In the genomic region with DNA sequence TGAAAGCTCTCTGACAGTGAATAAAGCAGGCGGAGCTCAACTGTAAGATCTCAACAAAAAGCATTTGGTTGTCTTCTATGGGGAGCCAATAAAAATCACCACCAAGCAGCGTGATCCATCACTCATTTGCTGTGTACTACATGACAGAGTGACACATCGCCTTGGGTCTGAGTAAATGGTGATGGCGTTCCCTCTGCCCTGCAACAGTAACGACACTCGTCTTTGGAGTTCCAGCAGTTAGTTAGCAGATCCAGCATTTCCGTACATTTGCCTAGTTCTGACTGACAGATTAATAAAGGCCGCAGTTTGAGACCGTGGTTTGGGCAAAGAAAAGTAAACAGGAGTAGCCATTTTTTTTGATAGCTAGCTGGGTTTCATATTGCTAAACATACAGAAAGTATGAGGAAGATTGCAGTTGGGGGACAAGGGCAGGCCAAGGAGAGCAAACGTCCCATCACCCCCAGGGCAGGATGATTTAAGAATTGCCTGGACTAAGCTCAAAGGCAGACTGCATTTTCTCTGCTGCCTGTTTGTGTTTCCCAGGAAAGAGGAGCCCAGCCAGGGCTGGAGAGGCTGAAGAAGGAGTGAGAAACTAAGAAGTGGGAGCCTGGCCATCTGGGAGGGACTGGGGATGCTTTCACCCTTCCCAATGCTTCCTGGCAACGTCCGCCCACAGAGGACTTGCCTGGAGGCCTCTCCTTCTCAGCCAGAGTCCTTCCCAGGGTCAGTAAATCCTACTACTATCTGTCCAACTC, we compare ENCODE assay signal across 8 mouse cellular contexts. TPM values are rescaled to one million over a fixed set of nuclear protein-coding genes. Genes with fewer than 3 reads are reported as not detected.
DNase-seq lines count a peak whose midpoint lies in the region; ATAC-seq lines count a peak whose summit lies in the region.

No protein-coding gene starts in this region.

- peaks cover 10% of the 10 kb centered on the region for H3K4me1 ChIP-seq in forebrain, embryonic 13.5 days
- H3K4me1 ChIP-seq in forebrain, embryonic 11.5 days (replicated peaks; ENCODE audit: control insufficient read depth, insufficient read depth, low read length), result no peaks in the 10 kb centered on the region
- no peaks in the 10 kb centered on the region for H3K4me1 ChIP-seq in embryonic facial prominence, embryonic 11.5 days (ENCODE audit: control insufficient read depth, insufficient read depth, low read length)

- H3K36me3 ChIP-seq in forebrain, embryonic 13.5 days (ENCODE audit: poor library complexity, severe bottlenecking), result no peaks in the 10 kb centered on the region
- H3K36me3 ChIP-seq in forebrain, embryonic 11.5 days (ENCODE audit: control insufficient read depth, insufficient read depth, low read length), result no peaks in the 10 kb centered on the region
- no peaks in the 10 kb centered on the region for H3K36me3 ChIP-seq in embryonic facial prominence, embryonic 11.5 days (replicated peaks; ENCODE audit: control insufficient read depth, insufficient read depth, low read depth, low read length)

- no peak for DNase-seq in forebrain, embryonic 11.5 days (ENCODE audit: low spot score)
- peak; percentile 12 for DNase-seq in embryonic facial prominence, embryonic 11.5 days (ENCODE audit: low spot score)
- DNase-seq in heart, postnatal 25 days (ENCODE audit: low spot score), result peak; percentile 33
- peak; percentile 47 to 59 for DNase-seq in left cerebral cortex, postnatal 14 days (ENCODE audit: low spot score in 2 of 2)
- DNase-seq in ovary, postnatal 10 days (ENCODE audit: low spot score), result peak; percentile 7
- DNase-seq in embryo, embryonic 9.5 days (ENCODE audit: extremely low spot score), result no peak
- DNase-seq in embryo, embryonic 11 days, result no peak

- no peak overlapping the region for H3K4me3 ChIP-seq in forebrain, embryonic 13.5 days
- H3K4me3 ChIP-seq in forebrain, embryonic 11.5 days (ENCODE audit: low read depth, low read length), result no peak overlapping the region
- no peak overlapping the region for H3K4me3 ChIP-seq in embryonic facial prominence, embryonic 11.5 days (ENCODE audit: low read depth, low read length)

- no peak overlapping the region for H3K4me2 ChIP-seq in forebrain, embryonic 13.5 days
- no peak overlapping the region for H3K4me2 ChIP-seq in forebrain, embryonic 11.5 days (ENCODE audit: low read depth, low read length, severe bottlenecking)
- H3K4me2 ChIP-seq in embryonic facial prominence, embryonic 11.5 days (ENCODE audit: low read depth, low read length), result no peak overlapping the region

- no peaks in the 10 kb centered on the region for H3K27me3 ChIP-seq in forebrain, embryonic 13.5 days
- no peaks in the 10 kb centered on the region for H3K27me3 ChIP-seq in forebrain, embryonic 11.5 days (ENCODE audit: control insufficient read depth, insufficient read depth, low read length)
- H3K27me3 ChIP-seq in embryonic facial prominence, embryonic 11.5 days (ENCODE audit: control insufficient read depth, insufficient read depth, low read length), result no peaks in the 10 kb centered on the region

- peak; percentile 57; the same call in 1 of the 2 replicates for ATAC-seq in forebrain, embryonic 13.5 days
- no peak for ATAC-seq in forebrain, embryonic 11.5 days (replicated peaks; ENCODE audit: low FRiP score)
- ATAC-seq in embryonic facial prominence, embryonic 11.5 days (replicated peaks; ENCODE audit: insufficient number of reproducible peaks, low FRiP score, low TSS enrichment, low read depth), result no peak

- WGBS in forebrain, embryonic 13.5 days, result 58% methylated on average over 12 of the region's 12 CpGs
- WGBS in forebrain, embryonic 11.5 days, result 78% methylated on average over 12 of the region's 12 CpGs
- WGBS in embryonic facial prominence, embryonic 11.5 days, result 51% methylated on average over 12 of the region's 12 CpGs

- no peaks in the 10 kb centered on the region for H3K9me3 ChIP-seq in forebrain, embryonic 13.5 days (replicated peaks)
- no peaks in the 10 kb centered on the region for H3K9me3 ChIP-seq in forebrain, embryonic 11.5 days (ENCODE audit: control insufficient read depth, low read length)
- H3K9me3 ChIP-seq in embryonic facial prominence, embryonic 11.5 days (replicated peaks; ENCODE audit: control insufficient read depth, low read length), result no peaks in the 10 kb centered on the region

- H3K27ac ChIP-seq in forebrain, embryonic 13.5 days, result peak overlapping the region; percentile 48; the same call in 1 of the 2 replicates
- H3K27ac ChIP-seq in forebrain, embryonic 11.5 days (ENCODE audit: low read depth, low read length), result no peak overlapping the region
- no peak overlapping the region for H3K27ac ChIP-seq in embryonic facial prominence, embryonic 11.5 days (replicated peaks; ENCODE audit: low read depth, low read length)

- H3K9ac ChIP-seq in forebrain, embryonic 13.5 days, result no peak overlapping the region
- H3K9ac ChIP-seq in forebrain, embryonic 11.5 days (ENCODE audit: low read length), result no peak overlapping the region
- H3K9ac ChIP-seq in embryonic facial prominence, embryonic 11.5 days (replicated peaks; ENCODE audit: low read length), result no peak overlapping the region

- intact Hi-C loops in heart, postnatal 25 days (cut with DNase I), result no loop called here
- intact Hi-C loops in left cerebral cortex, postnatal 14 days (cut with DNase I), result no loop called here

RNA-seq across cellular contexts. Expression of a gene that starts 11.5 kb away (rescaled TPM):
- 24.2 and 25.5 TPM in 2 replicates for polyA plus RNA-seq in forebrain, embryonic 13.5 days (2015; fragmentation: Nextera tagmentation; extraction: Ambion mirVana)
- polyA plus RNA-seq in forebrain, embryonic 11.5 days (2014; fragmentation: Nextera tagmentation; extraction: Ambion mirVana), result 30.7 and 33.2 TPM in 2 replicates
- polyA plus RNA-seq in embryonic facial prominence, embryonic 11.5 days (2014; fragmentation: Nextera tagmentation; extraction: Ambion mirVana), result 12.2 and 13.3 TPM in 2 replicates
- under 1 TPM; 0.60 to 0.78 TPM for total RNA-seq in heart, postnatal 25 days (2021)
- total RNA-seq in left cerebral cortex, postnatal 14 days (2021), result 10 to 100 TPM; 85.8 to 97.7 TPM

RNA-seq across cellular contexts. Expression of a gene that starts 56.1 kb away (rescaled TPM):
- polyA plus RNA-seq in forebrain, embryonic 13.5 days (2015; fragmentation: Nextera tagmentation; extraction: Ambion mirVana), result 32.5 and 36.5 TPM in 2 replicates
- polyA plus RNA-seq in forebrain, embryonic 11.5 days (2014; fragmentation: Nextera tagmentation; extraction: Ambion mirVana), result 50.1 and 50.7 TPM in 2 replicates
- polyA plus RNA-seq in embryonic facial prominence, embryonic 11.5 days (2014; fragmentation: Nextera tagmentation; extraction: Ambion mirVana), result 35.5 and 35.7 TPM in 2 replicates
- 10 to 100 TPM; 24.7 to 28.2 TPM for total RNA-seq in heart, postnatal 25 days (2021)
- total RNA-seq in left cerebral cortex, postnatal 14 days (2021), result 100 to 1,000 TPM; 172 to 173 TPM

Comparison
In these comparisons a context has a peak if more than half of its experiments do, and no peak if none do; other contexts are left out.
1. DNase-seq: peak in embryonic facial prominence, embryonic 11.5 days (single experiment), heart, postnatal 25 days (single experiment), left cerebral cortex, postnatal 14 days (2 of 2) and ovary, postnatal 10 days (single experiment); none in forebrain, embryonic 11.5 days (single experiment), embryo, embryonic 9.5 days (single experiment) and embryo, embryonic 11 days (single experiment).